25 mouse cellular contexts compared by ENCODE assay signal in genomic region chr2:28912961-28913360, GRCm38 (mm10). TPM values are rescaled to one million over a fixed set of nuclear protein-coding genes. Genes with fewer than 3 reads are reported as not detected.
DNase-seq lines count a peak whose midpoint lies in the region; ATAC-seq lines count a peak whose summit lies in the region.
"Had no signal": no experiment of that assay in that cellular context is flagged by ENCODE, and none has a peak within 500 bp of the region (broad histone marks: within the 10 kb centered on the region; RNA-seq: fewer than 3 reads in every experiment).

No protein-coding gene starts in this region.

- peak; percentile 45 for DNase-seq in neural tube, embryonic 10.5 days (ENCODE audit: extremely low spot score, low spot score)
- DNase-seq in cerebellum, postnatal 25 days = no peak
- no peak for DNase-seq in testis, postnatal 14 days (ENCODE audit: low spot score)
- DNase-seq in adrenal gland, postnatal 10 days = no peak
- DNase-seq: adrenal gland, postnatal 36 days; B cell, adult 2 months; cerebellum, adult 11-12 months; gastrocnemius, postnatal 36 days; heart, postnatal 4 days; kidney, adult 11 months; liver, embryonic 13.5 days had no signal

- H3K4me1 ChIP-seq in neural tube, embryonic 15.5 days = peaks cover 41% of the 10 kb centered on the region
- peaks cover 19% of the 10 kb centered on the region for H3K4me1 ChIP-seq in hindbrain, embryonic 16.5 days (ENCODE audit: control insufficient read depth, insufficient read depth, low read depth, low read length)
- H3K4me1 ChIP-seq in midbrain, embryonic 13.5 days (replicated peaks) = peaks cover 64% of the 10 kb centered on the region
- peaks cover 53% of the 10 kb centered on the region for H3K4me1 ChIP-seq in neural tube, embryonic 13.5 days (replicated peaks)

- no peaks in the 10 kb centered on the region for H3K36me3 ChIP-seq in neural tube, embryonic 15.5 days
- no peaks in the 10 kb centered on the region for H3K36me3 ChIP-seq in hindbrain, embryonic 16.5 days (ENCODE audit: control insufficient read depth, insufficient read depth, low read length)
- H3K36me3 ChIP-seq in midbrain, embryonic 13.5 days = peaks cover 2% of the 10 kb centered on the region; the same call in 1 of the 2 replicates
- H3K36me3 ChIP-seq in neural tube, embryonic 13.5 days = no peaks in the 10 kb centered on the region
- H3K36me3 ChIP-seq: heart, embryonic 15.5 days; limb, embryonic 12.5 days; liver, embryonic 13.5 days; lung, embryonic 15.5 days had no signal

- no peak overlapping the region for H3K9ac ChIP-seq in neural tube, embryonic 15.5 days (replicated peaks)
- H3K9ac ChIP-seq in hindbrain, embryonic 16.5 days (ENCODE audit: low read depth, low read length) = no peak overlapping the region
- peak overlapping the region; percentile 66 for H3K9ac ChIP-seq in midbrain, embryonic 13.5 days (replicated peaks)
- H3K9ac ChIP-seq in neural tube, embryonic 13.5 days = no peak overlapping the region
- H3K9ac ChIP-seq: heart, embryonic 15.5 days; limb, embryonic 12.5 days; liver, embryonic 13.5 days; lung, embryonic 15.5 days had no signal

- no peak for ATAC-seq in neural tube, embryonic 15.5 days (ENCODE audit: low FRiP score)
- no peak for ATAC-seq in hindbrain, embryonic 16.5 days
- ATAC-seq in midbrain, embryonic 13.5 days = no peak
- ATAC-seq in neural tube, embryonic 13.5 days (ENCODE audit: low read depth) = no peak
- ATAC-seq: forebrain, embryonic 14.5 days had no signal

- 0% methylated on average over 4 of the region's 4 CpGs for WGBS in neural tube, embryonic 15.5 days
- 0% methylated on average over 4 of the region's 4 CpGs for WGBS in hindbrain, embryonic 16.5 days
- 3% methylated on average over 4 of the region's 4 CpGs for WGBS in midbrain, embryonic 13.5 days
- WGBS in neural tube, embryonic 13.5 days = 3% methylated on average over 4 of the region's 4 CpGs

- H3K9me3 ChIP-seq in neural tube, embryonic 15.5 days (replicated peaks) = no peaks in the 10 kb centered on the region
- no peaks in the 10 kb centered on the region for H3K9me3 ChIP-seq in hindbrain, embryonic 16.5 days (ENCODE audit: control insufficient read depth, low read length)
- no peaks in the 10 kb centered on the region for H3K9me3 ChIP-seq in midbrain, embryonic 13.5 days
- H3K9me3 ChIP-seq in neural tube, embryonic 13.5 days = no peaks in the 10 kb centered on the region
- H3K9me3 ChIP-seq: heart, embryonic 15.5 days; limb, embryonic 12.5 days; liver, embryonic 13.5 days; lung, embryonic 15.5 days had no signal

- peaks cover 97% of the 10 kb centered on the region for H3K27me3 ChIP-seq in neural tube, embryonic 15.5 days (replicated peaks)
- peaks cover 70% of the 10 kb centered on the region for H3K27me3 ChIP-seq in hindbrain, embryonic 16.5 days (replicated peaks; ENCODE audit: control insufficient read depth, insufficient read depth, low read length)
- H3K27me3 ChIP-seq in midbrain, embryonic 13.5 days = peaks cover 97% of the 10 kb centered on the region
- H3K27me3 ChIP-seq in neural tube, embryonic 13.5 days = peaks cover 100% of the 10 kb centered on the region

- no peak overlapping the region for H3K4me2 ChIP-seq in neural tube, embryonic 15.5 days
- no peak overlapping the region for H3K4me2 ChIP-seq in hindbrain, embryonic 16.5 days (ENCODE audit: low read length)
- H3K4me2 ChIP-seq in midbrain, embryonic 13.5 days (replicated peaks) = peak overlapping the region; percentile 54
- H3K4me2 ChIP-seq in neural tube, embryonic 13.5 days = no peak overlapping the region
- H3K4me2 ChIP-seq: heart, embryonic 15.5 days; limb, embryonic 12.5 days; liver, embryonic 13.5 days; lung, embryonic 15.5 days had no signal

- no peak overlapping the region for H3K27ac ChIP-seq in neural tube, embryonic 15.5 days (replicated peaks)
- no peak overlapping the region for H3K27ac ChIP-seq in hindbrain, embryonic 16.5 days (ENCODE audit: low read depth, low read length)
- peak overlapping the region; percentile 86 for H3K27ac ChIP-seq in midbrain, embryonic 13.5 days
- no peak overlapping the region for H3K27ac ChIP-seq in neural tube, embryonic 13.5 days (replicated peaks)
- H3K27ac ChIP-seq: heart, embryonic 15.5 days; kidney, postnatal 0 days; limb, embryonic 12.5 days; liver, embryonic 13.5 days; lung, embryonic 15.5 days had no signal

- H3K4me3 ChIP-seq in neural tube, embryonic 15.5 days (replicated peaks) = no peak overlapping the region
- peak overlapping the region; percentile 37 for H3K4me3 ChIP-seq in hindbrain, embryonic 16.5 days (ENCODE audit: low read length)
- peak overlapping the region; percentile 43 for H3K4me3 ChIP-seq in midbrain, embryonic 13.5 days (replicated peaks)
- peak overlapping the region; percentile 0 for H3K4me3 ChIP-seq in neural tube, embryonic 13.5 days
- H3K4me3 ChIP-seq: heart, embryonic 15.5 days; limb, embryonic 12.5 days; liver, embryonic 13.5 days; lung, embryonic 15.5 days had no signal

RNA-seq across cellular contexts. Expression of gene Barhl1, which starts 3.5 kb away (rescaled TPM):
- 4.5 and 7.5 TPM in 2 replicates for polyA plus RNA-seq in neural tube, embryonic 15.5 days (2015; fragmentation: Nextera tagmentation; extraction: Ambion mirVana)
- polyA plus RNA-seq in hindbrain, embryonic 16.5 days (2015; fragmentation: Nextera tagmentation; extraction: Ambion mirVana) = 27.3 and 29.3 TPM in 2 replicates
- polyA plus RNA-seq in midbrain, embryonic 13.5 days (2015; fragmentation: Nextera tagmentation; extraction: Ambion mirVana) = 29.8 and 41.8 TPM in 2 replicates
- polyA plus RNA-seq in neural tube, embryonic 13.5 days (2015; fragmentation: Nextera tagmentation; extraction: Ambion mirVana) = 7.5 and 8.3 TPM in 2 replicates
- under 1 TPM; 0.12 to 0.24 TPM for total RNA-seq in adrenal gland, postnatal 10 days (2021)
- total RNA-seq: adrenal gland, postnatal 36 days; gastrocnemius, postnatal 36 days; heart, adult 8-10 months; heart, postnatal 4 days; layer of hippocampus, adult 18-20 months; neutrophil, adult 5-6 weeks had no signal
- polyA plus RNA-seq: heart, embryonic 15.5 days; kidney, postnatal 0 days; limb, embryonic 12.5 days; liver, embryonic 13.5 days; lung, embryonic 15.5 days; stomach, embryonic 16.5 days; thymus, postnatal 0 days had no signal
